Mouse (Mus musculus) intestine, postnatal 0 days (tissue): ENCODE data around the gene Slc41a3. TPM values are rescaled to one million over a fixed set of nuclear protein-coding genes. Genes with fewer than 3 reads are reported as not detected.

ENCODE experiments used
- ATAC-seq: fragments of 200-750 bp; cut with Nextera tagmentation; 2 replicates; pipeline ENCODE4 v1.8.0; 2017; ENCODE audit warnings: mild to moderate bottlenecking, moderate TSS enrichment, moderate library complexity
- H3K27ac ChIP-seq: fragments of 300-500 bp; sonication (generic); 2 replicates; pipeline ENCODE4 v1.5.1; 2014; ENCODE audit warnings: mild to moderate bottlenecking, low read depth, low read length, moderate library complexity
- H3K27me3 ChIP-seq: fragments of 300-500 bp; sonication (generic); replicated peaks from 2 replicates; pipeline ENCODE4 v1.6.1; 2014; ENCODE audit warnings: low read length, mixed read lengths; ENCODE audit not compliant: control insufficient read depth, insufficient read depth
- H3K36me3 ChIP-seq: fragments of 300-500 bp; sonication (generic); 2 replicates; pipeline ENCODE4 v1.6.1; 2014; ENCODE audit warnings: mild to moderate bottlenecking, moderate library complexity; ENCODE audit not compliant: control insufficient read depth, insufficient read depth
- H3K4me1 ChIP-seq: fragments of 300-500 bp; sonication (generic); replicated peaks from 2 replicates; pipeline ENCODE4 v1.6.1; 2014; ENCODE audit warnings: antibody characterized with exemption, low read length, mixed read lengths; ENCODE audit not compliant: control insufficient read depth, insufficient read depth
- H3K4me2 ChIP-seq: fragments of 300-500 bp; sonication (generic); replicated peaks from 2 replicates; pipeline ENCODE4 v1.6.1; 2014; ENCODE audit warnings: low read depth, mild to moderate bottlenecking, moderate library complexity
- H3K4me3 ChIP-seq: fragments of 300-500 bp; sonication (generic); 2 replicates; pipeline ENCODE4 v1.5.1; 2014; ENCODE audit warnings: low read depth, low read length
- H3K9ac ChIP-seq: fragments of 300-500 bp; sonication (generic); 2 replicates; pipeline ENCODE4 v1.6.1; 2014; ENCODE audit warnings: mild to moderate bottlenecking, low read depth, low read length
- H3K9me3 ChIP-seq: fragments of 300-500 bp; sonication (generic); 2 replicates; pipeline ENCODE4 v1.6.1; 2016; ENCODE audit warnings: mixed run types; ENCODE audit not compliant: control insufficient read depth
- CTCF ChIP-seq: sonication (generic); IDR thresholded peaks from 2 replicates; pipeline ENCODE4 v1.5.1; 2016; ENCODE audit warnings: low read depth, mild to moderate bottlenecking, control low read depth, antibody characterized with exemption, moderate library complexity
- WGBS: fragments of 180-500 bp; shearing (Covaris S2); extraction: QIAGEN DNeasy Blood & Tissue Kit; methylation state at CpG from one replicate; pipeline ENCODE4 v1.1.7; 2014; 5-methylcytosine and 5-hydroxymethylcytosine counted together
- polyA plus RNA-seq: library from polyadenylated mRNA; unstranded; fragments of >200 nt; fragmentation: Nextera tagmentation; extraction: Ambion mirVana; gene quantifications from 2 replicates; pipeline ENCODE4 v1.2.1, GENCODE M21; 2015

Gene Slc41a3
- polyA plus RNA-seq, 1 experiment from 2014 or later, result 8.8 TPM

DNA sequence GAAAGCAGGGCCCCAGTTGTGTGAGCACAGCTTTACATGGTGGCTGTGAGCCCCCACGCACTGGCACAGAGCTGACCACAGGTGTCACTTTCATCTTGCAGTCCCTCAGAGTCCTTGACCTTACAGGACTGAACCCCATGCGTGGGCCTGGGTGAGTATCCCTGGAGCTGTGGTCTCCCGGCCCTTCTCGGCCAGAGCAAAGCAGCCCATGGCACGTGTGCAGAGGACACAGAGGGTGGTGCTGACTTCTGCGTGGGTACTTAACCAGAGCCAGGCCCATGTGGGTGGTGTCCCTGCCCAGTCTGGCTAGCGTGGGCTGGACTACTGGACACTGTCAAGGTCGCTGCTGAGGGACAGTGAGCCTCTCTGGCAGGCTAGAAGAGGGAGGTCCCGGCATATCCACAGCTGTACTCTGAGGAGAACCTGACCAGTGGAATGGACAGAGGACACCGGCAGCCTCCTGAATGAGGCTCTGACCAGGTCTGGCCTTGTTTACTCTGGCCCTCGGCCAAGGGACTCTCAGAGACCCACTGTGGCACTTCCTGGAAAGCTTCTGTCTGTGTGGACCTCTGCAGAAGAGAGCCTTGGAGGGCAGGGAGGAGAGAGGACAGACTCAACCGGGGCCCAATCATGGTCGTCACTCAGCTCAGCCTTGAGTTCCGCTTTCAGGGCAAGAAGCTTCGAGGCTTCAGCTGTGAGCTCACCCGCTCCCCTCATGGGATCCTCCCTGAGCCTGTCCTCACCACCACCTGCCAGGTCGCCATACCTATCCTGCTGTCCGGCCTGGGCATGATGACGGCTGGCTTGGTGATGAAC lies 14.5 kb downstream of the Slc41a3 start:
- Histone ChIP-seq H3K9ac (no peak overlapping the region), H3K4me1 (no peaks in the 10 kb centered on the region), H3K4me2 (no peak overlapping the region), H3K27ac (no peak overlapping the region), H3K4me3 (no peak overlapping the region), H3K9me3 (no peaks in the 10 kb centered on the region), H3K27me3 (no peaks in the 10 kb centered on the region), H3K36me3 (no peaks in the 10 kb centered on the region)
- WGBS, result 69% methylated on average over 19 of the region's 19 CpGs
- TF ChIP-seq CTCF, result no peak
- ATAC-seq, result no peak

DNA sequence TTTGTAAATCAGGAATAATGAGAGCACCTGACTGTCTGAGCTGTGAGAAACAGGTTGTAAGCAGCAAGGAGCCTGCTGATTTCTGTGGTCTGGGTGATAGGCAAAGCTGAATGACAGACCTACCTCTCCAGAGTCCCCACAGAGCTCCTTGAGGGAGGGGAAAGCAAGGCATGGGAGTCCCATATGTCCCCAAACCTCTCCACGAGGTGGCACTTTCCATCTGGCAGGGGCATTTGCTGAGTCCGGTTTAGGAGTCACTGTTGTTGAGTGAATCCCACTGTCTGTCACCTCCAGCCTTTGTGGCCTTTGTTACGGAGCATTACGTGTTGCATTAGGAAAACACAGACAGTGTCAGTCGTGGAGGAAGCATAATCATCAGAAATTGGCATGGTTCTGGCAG lies 15.4 kb downstream of the Slc41a3 start:
- Histone ChIP-seq H3K36me3 (no peaks in the 10 kb centered on the region), H3K9me3 (no peaks in the 10 kb centered on the region), H3K27me3 (no peaks in the 10 kb centered on the region), H3K9ac (no peak overlapping the region), H3K4me2 (no peak overlapping the region), H3K4me1 (no peaks in the 10 kb centered on the region), H3K27ac (no peak overlapping the region), H3K4me3 (no peak overlapping the region)
- 82% methylated on average over 5 of the region's 5 CpGs for WGBS
- ATAC-seq, result no peak
- TF ChIP-seq CTCF, result no peak

DNA sequence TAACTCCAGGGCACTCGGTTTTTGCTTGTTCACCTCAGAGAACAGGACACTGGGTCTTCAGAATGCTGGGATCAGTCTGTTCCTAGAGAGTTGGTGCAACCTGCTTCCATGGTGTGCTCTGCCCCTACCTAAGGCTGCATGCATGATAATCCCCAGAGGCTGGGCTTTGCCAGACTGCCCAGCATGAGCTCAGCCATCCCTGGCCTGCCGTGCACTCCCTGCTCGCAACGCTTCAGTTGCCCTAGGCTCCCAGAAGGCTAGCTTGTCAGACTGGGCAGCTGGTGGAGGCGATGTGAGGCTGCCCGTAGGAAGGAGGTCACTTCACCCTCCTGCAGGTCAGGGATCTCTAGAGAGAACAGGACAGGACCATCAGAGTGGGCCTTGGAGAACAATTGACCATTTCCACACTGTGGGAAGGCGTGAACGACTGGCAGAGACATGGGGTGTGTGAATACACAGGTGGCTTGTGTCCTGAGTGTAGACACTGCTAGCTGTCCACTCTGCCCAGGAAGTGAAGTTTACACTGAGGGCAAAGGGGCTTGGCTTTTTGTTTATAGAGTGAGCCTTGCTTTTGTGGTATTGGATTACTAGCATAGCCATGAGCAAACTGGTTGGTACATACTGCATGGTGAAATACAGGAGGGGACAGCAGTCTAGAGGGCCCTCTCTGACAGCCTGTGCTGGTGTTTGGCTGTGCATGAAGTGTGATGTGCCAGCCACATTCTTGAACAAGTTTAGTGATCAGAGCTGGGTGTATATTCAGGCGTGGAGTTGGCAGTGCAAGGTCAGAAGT lies 16.5 kb downstream of the Slc41a3 start:
- H3K27ac ChIP-seq, result no peak overlapping the region
- no peak for ATAC-seq
- 66% methylated on average over 9 of the region's 9 CpGs for WGBS

DNA sequence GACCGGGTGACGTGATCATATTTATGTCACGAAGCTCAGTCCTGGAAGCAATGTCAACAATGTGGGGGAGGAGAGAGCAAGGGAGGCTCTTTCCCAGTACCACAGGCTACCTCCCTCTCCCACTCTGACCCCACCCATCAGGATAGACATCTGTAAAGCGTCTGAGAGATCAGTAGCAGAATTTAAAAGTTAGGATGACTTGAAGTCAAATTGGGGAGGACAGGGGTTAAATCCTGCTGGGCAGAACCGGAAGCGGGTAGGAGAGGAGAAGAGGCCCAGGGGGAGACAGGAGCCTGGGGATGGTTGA lies 17.0 kb downstream of the Slc41a3 start:
- Histone ChIP-seq H3K4me1 (no peaks in the 10 kb centered on the region), H3K36me3 (no peaks in the 10 kb centered on the region), H3K27ac (no peak overlapping the region), H3K4me2 (no peak overlapping the region), H3K9ac (no peak overlapping the region), H3K27me3 (no peaks in the 10 kb centered on the region), H3K4me3 (no peak overlapping the region), H3K9me3 (no peaks in the 10 kb centered on the region)
- no peak for ATAC-seq
- TF ChIP-seq CTCF, result no peak
- 58% methylated on average over 6 of the region's 6 CpGs for WGBS

More for the DNA sequence above, 16.5 kb downstream of the Slc41a3 start:
- Histone ChIP-seq H3K4me2 (no peak overlapping the region), H3K27me3 (no peaks in the 10 kb centered on the region), H3K9me3 (no peaks in the 10 kb centered on the region), H3K36me3 (no peaks in the 10 kb centered on the region), H3K9ac (no peak overlapping the region), H3K4me3 (no peak overlapping the region), H3K4me1 (no peaks in the 10 kb centered on the region)
- TF ChIP-seq CTCF, result no peak

DNA sequence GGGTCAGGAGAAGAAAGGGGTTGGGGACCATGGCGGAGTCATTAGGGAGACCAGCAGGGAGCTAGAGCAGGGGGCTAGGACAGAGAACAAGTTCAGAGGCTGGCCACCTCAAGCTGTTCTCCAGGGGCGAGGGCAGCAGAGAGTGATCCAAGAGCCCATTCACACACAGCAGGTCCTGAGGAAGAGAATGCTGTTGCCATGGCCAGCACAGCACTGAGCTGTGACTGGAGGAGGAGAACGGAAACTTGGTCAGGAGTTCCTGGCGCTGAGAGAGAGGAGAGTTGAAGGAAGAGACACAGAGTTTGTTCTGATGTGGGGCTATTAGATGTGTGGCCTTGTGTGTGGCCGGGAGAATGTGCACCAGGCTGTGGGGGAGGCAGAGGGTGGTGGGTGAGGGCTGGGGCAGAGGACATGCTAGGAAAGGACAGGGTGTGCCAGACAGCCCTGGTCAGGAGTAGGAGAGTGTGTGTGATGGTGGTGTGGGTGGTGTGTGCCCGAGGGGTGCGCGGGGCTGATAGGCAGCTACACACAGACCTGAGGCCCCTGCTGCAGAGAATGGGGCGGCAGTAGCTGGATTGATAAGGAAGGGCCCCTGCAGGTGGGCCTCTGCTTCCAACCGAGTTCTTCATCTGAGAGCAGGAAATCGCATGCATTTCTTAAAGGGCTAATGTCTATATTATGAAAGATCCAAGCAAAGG lies 18.4 kb downstream of the Slc41a3 start:
- ATAC-seq, result peak; percentile 32; the same call in 1 of the 2 replicates

DNA sequence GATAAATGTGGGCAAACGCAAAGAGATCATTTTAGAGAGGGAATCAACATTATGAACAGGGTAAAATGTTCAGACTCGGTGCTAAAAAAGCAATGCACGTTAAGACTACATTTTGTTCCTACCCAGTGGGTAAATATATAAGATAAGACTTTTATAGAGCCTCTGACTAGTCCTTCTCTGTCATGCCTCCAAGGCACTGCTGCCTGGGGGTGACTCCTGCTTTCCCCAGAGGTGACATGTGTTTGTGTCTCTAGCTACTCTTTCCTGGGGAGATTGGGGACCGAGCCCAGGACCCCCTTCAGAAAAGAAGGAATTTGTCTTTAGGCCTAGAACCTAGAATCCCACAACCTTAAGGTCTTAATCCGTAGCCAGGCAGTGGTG lies 18.9 kb downstream of the Slc41a3 start:
- Histone ChIP-seq H3K27ac (no peak overlapping the region), H3K9me3 (no peaks in the 10 kb centered on the region), H3K36me3 (no peaks in the 10 kb centered on the region), H3K4me1 (no peaks in the 10 kb centered on the region), H3K27me3 (no peaks in the 10 kb centered on the region), H3K4me3 (no peak overlapping the region), H3K9ac (no peak overlapping the region), H3K4me2 (no peak overlapping the region; the same call in 1 of the 2 replicates)
- no peak for TF ChIP-seq CTCF
- ATAC-seq, result no peak
- WGBS, result 46% methylated on average over 5 of the region's 5 CpGs

More for the DNA sequence above, 18.4 kb downstream of the Slc41a3 start:
- Histone ChIP-seq H3K9ac (no peak overlapping the region), H3K4me3 (no peak overlapping the region), H3K27me3 (no peaks in the 10 kb centered on the region), H3K4me1 (no peaks in the 10 kb centered on the region), H3K4me2 (no peak overlapping the region; the same call in 1 of the 2 replicates), H3K9me3 (no peaks in the 10 kb centered on the region), H3K27ac (no peak overlapping the region; the same call in 1 of the 2 replicates), H3K36me3 (no peaks in the 10 kb centered on the region)
- 34% methylated on average over 11 of the region's 11 CpGs for WGBS
- no peak for TF ChIP-seq CTCF
